Mouse (Mus musculus) left cerebral cortex, adult 9 months (tissue): ENCODE measurements at regions not wholly inside any gene's neighbourhood (a gene's known extent, or its start where the extent isn't known, plus 50 kb on each side); places are given as distances from the start of the nearest gene placed in this dataset.
"Not testable (repeated sequence)": the region's sequence is repeated elsewhere in the genome, so short reads cannot be mapped to it uniquely, and the experiment has no call there.

Experiments used
- DNase-seq, 2 experiments: peaks; one replicate each; pipeline ENCODE4 v3.0.0; 2022; ENCODE audit warnings: low spot score in 2 of 2

- no peak for DNase-seq
These were observed 210.5 kb downstream of the Zfp619 start for GRCm38 (mm10) chr7:39727935-39728557.

- no peak for DNase-seq
These were observed 211.4 kb downstream of the Zfp619 start for GRCm38 (mm10) chr7:39728930-39729329.

GRCm38 (mm10) chr7:39729723-39730122, 212.2 kb downstream of the Zfp619 start:
- no peak for DNase-seq

GRCm38 (mm10) chr7:39732790-39733189, 215.2 kb downstream of the Zfp619 start:
- DNase-seq: no peak

- DNase-seq: not testable (repeated sequence)
These were observed 230.8 kb downstream of the Zfp619 start for GRCm38 (mm10) chr7:39748395-39748794.

- DNase-seq: no peak
These were observed 232.9 kb downstream of the Zfp619 start for GRCm38 (mm10) chr7:39750448-39750847.

GRCm38 (mm10) chr7:39764366-39764765, 246.8 kb downstream of the Zfp619 start:
- no peak for DNase-seq

- no peak for DNase-seq
These were observed 247.5 kb downstream of the Zfp619 start for GRCm38 (mm10) chr7:39765094-39765493.

GRCm38 (mm10) chr7:39773291-39773690, 255.7 kb downstream of the Zfp619 start:
- DNase-seq: no peak

GRCm38 (mm10) chr7:39789321-39789720, 271.8 kb downstream of the Zfp619 start:
- DNase-seq: peak in 1 of 2 experiments; percentile 11

- no peak for DNase-seq
These were observed 272.3 kb downstream of the Zfp619 start for GRCm38 (mm10) chr7:39789880-39790279.

- no peak for DNase-seq
These were observed 277.2 kb downstream of the Zfp619 start for GRCm38 (mm10) chr7:39794751-39795150.

GRCm38 (mm10) chr7:39804276-39804675, 286.7 kb downstream of the Zfp619 start:
- peak; percentile 40 to 43 for DNase-seq

GRCm38 (mm10) chr7:39818036-39818435, 300.5 kb downstream of the Zfp619 start:
- no peak for DNase-seq

- no peak for DNase-seq
These were observed 305.1 kb downstream of the Zfp619 start for GRCm38 (mm10) chr7:39822550-39823178.

- DNase-seq: no peak
These were observed 310.8 kb downstream of the Zfp619 start for GRCm38 (mm10) chr7:39828378-39828777.

GRCm38 (mm10) chr7:39830831-39831230, 313.3 kb downstream of the Zfp619 start:
- no peak for DNase-seq

- no peak for DNase-seq
These were observed 324.4 kb downstream of the Zfp619 start for GRCm38 (mm10) chr7:39841988-39842387.

- DNase-seq: peak; percentile 13 to 81
These were observed 330.6 kb downstream of the Zfp619 start for GRCm38 (mm10) chr7:39847914-39848782.

- no peak for DNase-seq
These were observed 339.7 kb downstream of the Zfp619 start for GRCm38 (mm10) chr7:39857301-39857700.

- DNase-seq: no peak
These were observed 345.3 kb downstream of the Zfp619 start for GRCm38 (mm10) chr7:39862835-39863234.

GRCm38 (mm10) chr7:39864130-39864529, 346.6 kb downstream of the Zfp619 start:
- DNase-seq: no peak

- DNase-seq: no peak
These were observed 347.2 kb downstream of the Zfp619 start for GRCm38 (mm10) chr7:39864781-39865180.
